Mouse (Mus musculus) embryonic facial prominence, embryonic 11.5 days (tissue): ENCODE results near the gene 3110009E18Rik. TPM values are rescaled to one million over a fixed set of nuclear protein-coding genes. Genes with fewer than 3 reads are reported as not detected.
"Not testable (repeated sequence)": the region's sequence is repeated elsewhere in the genome, so short reads cannot be mapped to it uniquely, and the experiment has no call there.

Experiments
- ATAC-seq: fragments of 200-750 bp; cut with Nextera tagmentation; replicated peaks from 2 replicates; pipeline ENCODE4 v1.8.0; 2017; ENCODE audit warnings: low read depth; ENCODE audit not compliant: insufficient number of reproducible peaks, low FRiP score, low TSS enrichment
- DNase-seq: peaks from one replicate; pipeline ENCODE4 v3.0.0-alpha.2; 2015; ENCODE audit warnings: low spot score
- H3K27ac ChIP-seq: fragments of 300-500 bp; sonication (generic); replicated peaks from 2 replicates; pipeline ENCODE4 v1.5.1; 2014; ENCODE audit warnings: mild to moderate bottlenecking, low read depth, low read length, control low read depth
- H3K27me3 ChIP-seq: fragments of 300-500 bp; sonication (generic); 2 replicates; pipeline ENCODE4 v1.6.1; 2014; ENCODE audit warnings: mild to moderate bottlenecking, low read length, moderate library complexity, mixed read lengths; ENCODE audit not compliant: control insufficient read depth, insufficient read depth
- H3K36me3 ChIP-seq: fragments of 300-500 bp; sonication (generic); replicated peaks from 2 replicates; pipeline ENCODE4 v1.6.1; 2014; ENCODE audit warnings: low read depth, mild to moderate bottlenecking, low read length, moderate library complexity, mixed read lengths; ENCODE audit not compliant: control insufficient read depth, insufficient read depth
- H3K4me1 ChIP-seq: fragments of 300-500 bp; sonication (generic); 2 replicates; pipeline ENCODE4 v1.6.1; 2014; ENCODE audit warnings: low read length, mixed read lengths; ENCODE audit not compliant: control insufficient read depth, insufficient read depth
- H3K4me2 ChIP-seq: fragments of 300-500 bp; sonication (generic); 2 replicates; pipeline ENCODE4 v1.6.1; 2014; ENCODE audit warnings: low read depth, mild to moderate bottlenecking, control low read depth, low read length, moderate library complexity
- H3K4me3 ChIP-seq: fragments of 300-500 bp; sonication (generic); 2 replicates; pipeline ENCODE4 v1.5.1; 2014; ENCODE audit warnings: low read depth, low read length, control low read depth
- H3K9ac ChIP-seq: fragments of 300-500 bp; sonication (generic); replicated peaks from 2 replicates; pipeline ENCODE4 v1.6.1; 2014; ENCODE audit warnings: mild to moderate bottlenecking, control low read depth, low read length
- H3K9me3 ChIP-seq: fragments of 300-500 bp; sonication (generic); replicated peaks from 2 replicates; pipeline ENCODE4 v1.6.1; 2016; ENCODE audit warnings: mild to moderate bottlenecking, low read length, inconsistent platforms, mixed read lengths; ENCODE audit not compliant: control insufficient read depth
- WGBS: fragments of 180-500 bp; shearing (Covaris S2); extraction: QIAGEN DNeasy Blood & Tissue Kit; methylation state at CpG from one replicate; pipeline ENCODE4 v1.1.7; 2014; 5-methylcytosine and 5-hydroxymethylcytosine counted together
- polyA plus RNA-seq: library from polyadenylated mRNA; unstranded; fragments of >200 nt; fragmentation: Nextera tagmentation; extraction: Ambion mirVana; gene quantifications from 2 replicates; pipeline ENCODE4 v1.2.1, GENCODE M21; 2014

Gene 3110009E18Rik
- polyA plus RNA-seq, 1 experiment from 2014 or later = 20.7 TPM

DNA sequence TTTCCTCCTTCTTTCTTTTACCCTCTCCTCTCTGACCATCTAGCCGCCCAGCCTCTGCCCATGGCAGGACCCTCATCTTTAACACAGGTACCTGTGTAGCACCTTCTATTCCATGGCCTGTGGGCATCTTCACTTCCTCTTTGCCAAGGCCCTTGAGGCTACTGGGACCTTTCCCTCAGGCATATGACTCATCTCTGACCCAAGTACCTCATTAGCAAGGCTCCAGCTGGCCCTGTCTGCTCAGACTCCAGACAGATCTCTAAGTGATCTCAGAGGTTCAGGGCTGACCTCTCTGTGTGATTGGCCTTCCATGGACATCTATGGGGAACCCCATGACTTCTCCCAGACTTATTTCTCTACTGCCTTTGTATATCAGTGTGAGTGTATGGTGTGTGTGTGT lies 40.4 kb upstream of the 3110009E18Rik start:
- no peaks in the 10 kb centered on the region for H3K36me3 ChIP-seq
- H3K4me1 ChIP-seq = no peaks in the 10 kb centered on the region
- ATAC-seq = no peak
- no peaks in the 10 kb centered on the region for H3K27me3 ChIP-seq
- WGBS = 93% methylated on average over 1 of the region's 1 CpGs
- H3K9ac ChIP-seq = no peak overlapping the region
- no peak overlapping the region for H3K4me2 ChIP-seq
- no peak for DNase-seq
- no peak overlapping the region for H3K4me3 ChIP-seq
- no peak overlapping the region for H3K27ac ChIP-seq
- no peaks in the 10 kb centered on the region for H3K9me3 ChIP-seq

DNA sequence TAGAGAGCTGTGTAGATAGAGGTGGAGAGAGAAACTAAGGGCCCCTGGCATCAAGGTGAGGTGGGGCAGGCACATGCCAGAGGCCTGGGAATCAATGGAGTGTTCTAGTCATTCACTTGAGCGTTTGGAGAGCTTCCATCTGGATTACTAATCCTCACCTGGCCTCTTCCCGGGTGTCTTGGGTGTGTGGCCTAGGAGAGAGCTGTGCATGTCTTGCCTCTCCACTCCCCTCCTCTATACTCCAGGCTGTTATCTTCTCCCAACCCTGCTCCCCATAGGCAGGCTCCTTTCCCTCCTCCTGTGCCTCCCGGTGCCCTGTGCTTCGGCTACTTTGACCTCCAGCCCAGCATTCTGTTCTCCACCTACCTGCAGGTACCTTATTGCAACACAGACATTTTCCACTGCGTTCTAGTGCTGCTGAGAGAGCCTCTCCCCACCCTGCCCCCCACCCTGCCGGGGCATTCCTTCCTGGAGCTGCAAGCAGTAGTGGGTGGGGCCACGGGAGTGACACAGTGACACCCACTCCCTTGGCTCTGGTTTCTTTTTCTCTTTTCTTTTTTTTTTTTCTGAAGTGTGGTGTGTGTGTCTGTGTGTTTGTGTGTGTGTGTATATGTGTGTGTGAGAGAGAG lies 37.9 kb upstream of the 3110009E18Rik start:
- H3K9me3 ChIP-seq = no peaks in the 10 kb centered on the region
- DNase-seq (peak; percentile 14), ATAC-seq (no peak)
- H3K4me2 ChIP-seq = no peak overlapping the region
- no peak overlapping the region for H3K9ac ChIP-seq
- no peaks in the 10 kb centered on the region for H3K36me3 ChIP-seq
- no peak overlapping the region for H3K4me3 ChIP-seq
- no peak overlapping the region for H3K27ac ChIP-seq
- no peaks in the 10 kb centered on the region for H3K27me3 ChIP-seq
- no peaks in the 10 kb centered on the region for H3K4me1 ChIP-seq
- WGBS = 25% methylated on average over 7 of the region's 7 CpGs

DNA sequence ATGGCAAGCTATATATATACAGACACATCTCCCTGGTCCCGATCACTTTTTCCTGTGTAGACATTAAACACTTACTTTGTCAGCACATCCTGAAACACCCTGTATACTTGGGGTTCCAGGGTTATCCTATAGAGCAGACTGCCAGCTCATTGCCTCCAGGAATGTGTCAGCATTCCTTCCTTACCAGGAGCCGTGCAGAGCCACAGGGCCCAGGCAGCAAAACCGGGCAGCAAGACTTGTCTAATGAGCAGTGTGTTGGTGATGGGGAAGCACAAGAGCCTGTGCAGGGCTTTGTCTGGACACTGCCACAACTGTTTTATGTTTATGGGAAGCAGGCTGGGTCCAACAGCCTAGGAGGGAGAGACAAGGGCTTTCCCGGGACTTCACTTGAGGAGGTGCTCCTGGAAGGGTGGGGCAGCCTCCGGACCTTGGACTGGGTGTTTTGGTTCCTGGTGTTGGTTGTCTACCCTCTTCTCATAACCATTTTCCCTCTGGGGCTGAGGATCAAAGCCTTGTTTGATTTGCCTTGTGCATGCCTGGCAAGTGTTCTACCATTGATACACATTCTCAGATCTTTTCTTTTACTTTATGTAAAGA lies 37.0 kb upstream of the 3110009E18Rik start:
- 47% methylated on average over 5 of the region's 5 CpGs for WGBS
- Histone ChIP-seq H3K9ac (no peak overlapping the region), H3K4me2 (no peak overlapping the region), H3K27ac (no peak overlapping the region), H3K27me3 (no peaks in the 10 kb centered on the region), H3K4me1 (no peaks in the 10 kb centered on the region), H3K36me3 (no peaks in the 10 kb centered on the region), H3K4me3 (no peak overlapping the region), H3K9me3 (no peaks in the 10 kb centered on the region)
- ATAC-seq = no peak
- DNase-seq = no peak

DNA sequence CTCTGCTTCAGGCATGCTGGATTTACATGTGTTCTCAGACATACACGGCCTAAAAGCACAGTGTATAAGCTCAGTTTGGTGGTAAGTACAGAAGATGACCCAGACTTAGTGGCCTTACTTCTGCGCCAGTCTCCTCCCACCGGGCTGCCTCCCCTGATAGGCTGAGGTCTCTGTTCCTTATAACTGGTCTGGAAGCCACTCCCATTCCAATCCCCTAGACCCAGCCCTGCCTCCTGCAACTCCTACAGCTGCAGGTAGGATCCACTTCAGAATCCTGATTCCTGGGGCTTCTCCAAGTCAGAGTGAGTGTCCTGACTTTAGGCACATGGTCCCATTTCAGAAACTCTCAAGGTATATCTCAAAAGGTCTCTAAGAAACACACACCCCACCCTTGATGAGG lies 35.3 kb upstream of the 3110009E18Rik start:
- H3K9ac ChIP-seq = no peak overlapping the region

DNA sequence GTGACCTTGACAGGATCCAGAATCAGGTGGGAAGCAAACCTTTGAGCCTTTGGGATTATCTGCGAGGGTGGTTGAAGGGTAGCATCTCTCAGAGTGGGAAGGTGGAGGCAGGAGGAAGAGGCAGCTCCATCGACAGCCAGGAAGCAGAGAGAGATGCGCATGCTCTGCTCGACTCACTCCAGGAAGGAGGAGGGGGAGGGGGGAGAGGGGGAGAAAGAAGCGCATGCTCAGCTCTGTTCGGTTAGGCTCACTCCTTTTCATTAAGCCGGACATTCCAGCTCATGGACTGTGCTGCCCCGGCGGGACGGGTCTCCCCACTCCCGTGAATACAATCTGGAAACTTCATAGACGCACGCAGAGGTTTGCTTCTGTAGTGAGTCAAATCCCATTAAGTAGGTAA lies 34.3 kb upstream of the 3110009E18Rik start:
- Histone ChIP-seq H3K4me3 (no peak overlapping the region), H3K36me3 (no peaks in the 10 kb centered on the region), H3K4me1 (no peaks in the 10 kb centered on the region), H3K9me3 (no peaks in the 10 kb centered on the region), H3K27me3 (no peaks in the 10 kb centered on the region), H3K27ac (no peak overlapping the region), H3K4me2 (no peak overlapping the region), H3K9ac (no peak overlapping the region)
- ATAC-seq = no peak
- DNase-seq = no peak
- WGBS = 80% methylated on average over 12 of the region's 13 CpGs

More for the DNA sequence above, 35.3 kb upstream of the 3110009E18Rik start:
- Histone ChIP-seq H3K27me3 (no peaks in the 10 kb centered on the region), H3K9me3 (no peaks in the 10 kb centered on the region), H3K27ac (no peak overlapping the region), H3K4me2 (no peak overlapping the region), H3K36me3 (no peaks in the 10 kb centered on the region), H3K4me1 (no peaks in the 10 kb centered on the region), H3K4me3 (no peak overlapping the region)
- ATAC-seq = no peak
- WGBS = 69% methylated on average over 3 of the region's 3 CpGs
- DNase-seq = no peak

DNA sequence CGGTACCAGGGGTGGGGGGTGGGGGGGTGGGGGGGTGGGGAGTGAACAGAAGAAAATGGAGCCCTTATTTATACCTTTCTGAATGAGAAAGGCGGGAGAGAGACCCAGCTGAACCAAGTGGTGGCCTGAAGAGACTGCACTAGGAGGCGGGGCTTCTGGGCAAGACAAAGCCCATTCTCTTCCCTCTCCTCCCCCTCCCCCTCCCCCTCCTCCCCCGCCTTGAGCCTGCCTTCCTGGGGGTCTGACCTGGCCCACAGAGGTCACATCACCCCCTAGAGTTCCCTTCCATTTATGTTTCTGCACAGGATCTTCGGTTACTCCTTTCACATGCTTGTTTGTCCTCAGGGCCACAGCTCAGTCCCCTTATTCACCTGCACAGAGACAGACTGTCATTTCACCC lies 31.8 kb upstream of the 3110009E18Rik start:
- Histone ChIP-seq H3K9me3 (no peaks in the 10 kb centered on the region), H3K27me3 (no peaks in the 10 kb centered on the region), H3K27ac (no peak overlapping the region), H3K4me2 (no peak overlapping the region), H3K9ac (no peak overlapping the region), H3K4me3 (no peak overlapping the region), H3K36me3 (no peaks in the 10 kb centered on the region), H3K4me1 (no peaks in the 10 kb centered on the region)
- ATAC-seq = no peak
- 2% methylated on average over 5 of the region's 5 CpGs for WGBS
- DNase-seq = no peak

DNA sequence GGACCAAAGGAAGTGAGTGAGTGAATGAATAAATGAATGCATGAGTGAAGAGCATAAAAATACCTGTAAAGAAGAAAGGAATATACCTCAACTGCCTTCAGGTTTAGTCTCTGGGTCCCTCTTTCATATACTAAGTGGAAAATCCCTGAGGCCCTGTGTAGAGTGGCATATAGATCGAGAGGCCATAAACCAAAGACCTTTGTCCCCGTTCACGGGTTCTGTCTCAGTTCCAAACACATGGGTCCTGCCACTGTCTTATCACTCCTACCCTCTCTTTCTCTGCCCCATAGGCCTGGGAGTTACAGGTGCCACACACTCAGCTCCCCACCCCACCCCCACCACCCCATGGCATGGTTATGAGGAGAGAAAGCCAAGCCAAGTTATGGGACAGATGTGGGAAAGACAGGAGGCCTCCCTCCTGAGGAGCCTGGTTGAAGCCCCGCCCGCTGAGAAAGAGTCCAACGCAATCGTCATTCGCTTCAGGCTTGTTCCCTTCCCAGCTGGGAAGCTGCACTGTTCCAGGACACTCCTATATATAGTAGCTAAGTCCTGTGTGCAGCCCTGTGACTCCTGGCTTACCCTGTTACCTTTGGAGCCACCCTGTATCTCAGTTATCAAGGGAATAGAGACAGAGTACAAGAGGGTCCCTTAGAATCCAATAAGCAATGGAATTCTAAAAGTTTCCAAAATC lies 30.0 kb upstream of the 3110009E18Rik start:
- H3K4me2 ChIP-seq = no peak overlapping the region
- WGBS = 80% methylated on average over 8 of the region's 8 CpGs
- H3K36me3 ChIP-seq = no peaks in the 10 kb centered on the region

DNA sequence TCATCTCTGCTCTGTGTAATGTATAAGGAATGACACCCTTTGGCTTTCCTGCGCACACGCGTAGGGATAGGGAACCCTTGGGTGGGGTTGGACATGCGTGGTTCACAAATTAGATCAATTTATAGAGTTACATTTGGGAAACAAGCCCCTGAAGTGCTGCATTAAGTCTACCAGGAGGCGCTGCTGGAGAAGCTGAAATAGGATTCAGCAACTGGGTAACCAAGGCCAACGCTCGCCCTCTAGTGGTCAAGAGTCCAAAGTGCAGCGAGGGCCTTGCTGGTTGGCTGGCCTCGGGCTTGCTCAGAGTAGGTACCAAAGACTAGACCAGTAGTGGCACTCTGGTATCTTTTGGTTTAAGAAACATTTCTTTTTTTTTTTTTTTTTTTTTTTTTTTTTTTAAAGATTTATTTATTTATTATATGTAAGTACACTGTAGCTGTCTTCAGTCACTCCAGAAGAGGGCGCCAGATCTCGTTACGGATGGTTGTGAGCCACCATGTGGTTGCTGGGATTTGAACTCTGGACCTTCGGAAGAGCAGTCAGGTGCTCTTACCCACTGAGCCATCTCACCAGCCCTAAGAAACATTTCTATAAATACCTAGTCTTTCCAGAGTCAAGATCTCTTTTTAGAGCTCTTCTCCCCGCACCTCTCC lies 27.4 kb upstream of the 3110009E18Rik start:
- not testable (repeated sequence) for H3K27ac ChIP-seq, H3K9ac ChIP-seq, H3K9me3 ChIP-seq, H3K27me3 ChIP-seq, H3K4me1 ChIP-seq, H3K36me3 ChIP-seq, H3K4me2 ChIP-seq, H3K4me3 ChIP-seq
- ATAC-seq (peak; percentile 62), DNase-seq (peak; percentile 89)
- 53% methylated on average over 11 of the region's 14 CpGs for WGBS

More for the DNA sequence above, 30.0 kb upstream of the 3110009E18Rik start:
- no peaks in the 10 kb centered on the region for H3K9me3 ChIP-seq
- ATAC-seq (no peak), DNase-seq (no peak)
- H3K4me3 ChIP-seq = no peak overlapping the region
- H3K27me3 ChIP-seq = no peaks in the 10 kb centered on the region
- no peaks in the 10 kb centered on the region for H3K4me1 ChIP-seq
- H3K9ac ChIP-seq = no peak overlapping the region
- no peak overlapping the region for H3K27ac ChIP-seq
